Mouse (Mus musculus) left cerebral cortex, adult 2 months (tissue): Measurements from ENCODE around the gene St5. TPM values are rescaled to one million over a fixed set of nuclear protein-coding genes. Genes with fewer than 3 reads are reported as not detected.

Experiments used
- DNase-seq, 2 experiments: peaks; one replicate each; pipeline ENCODE4 v3.0.0; 2021 to 2022; ENCODE audit warnings: low spot score in 2 of 2, mixed read lengths in 1 of 2; ENCODE audit errors: extremely low spot score in 1 of 2
- H3K27ac ChIP-seq: fragments of 200-600 bp; 2 replicates; pipeline ENCODE4 v1.8.1; 2022
- H3K4me3 ChIP-seq: fragments of 200-600 bp; 2 replicates; pipeline ENCODE4 v1.8.1; 2022
- CTCF ChIP-seq: fragments of 200-600 bp; IDR thresholded peaks from 2 replicates; pipeline ENCODE4 v1.8.1; 2022; ENCODE audit warnings: antibody characterized with exemption, mild to moderate bottlenecking, moderate library complexity
- intact Hi-C: fragments of 180-260 bp; cut with DNase I; formaldehyde crosslinking; loops from one replicate; pipeline ENCODE4 v1.15.1; 2025
- total RNA-seq, 2 experiments: library from RNA; stranded (reverse); gene quantifications; 2 replicates each; pipeline ENCODE4 v1.2.3; 2021

St5 gene
- total RNA-seq, 2 experiments from 2014 or later, result 14.8 to 18.9 TPM

- TF ChIP-seq CTCF, result no peak
- no peak for DNase-seq
- Histone ChIP-seq H3K27ac (no peak overlapping the region), H3K4me3 (no peak overlapping the region)
- intact Hi-C loops, result no loop called here
Observed at GRCm38 (mm10) chr7:109662626-109663025, 40.8 kb downstream of the St5 start.

- H3K27ac ChIP-seq, result no peak overlapping the region
- H3K4me3 ChIP-seq, result no peak overlapping the region
- TF ChIP-seq CTCF, result no peak
- intact Hi-C loops, result no loop called here
- no peak for DNase-seq
Observed at GRCm38 (mm10) chr7:109659278-109659677, 44.1 kb downstream of the St5 start.

- no peak for TF ChIP-seq CTCF
- intact Hi-C loops, result no loop called here
- no peak overlapping the region for H3K27ac ChIP-seq
- H3K4me3 ChIP-seq, result no peak overlapping the region
- no peak for DNase-seq
Observed at GRCm38 (mm10) chr7:109657884-109658283, 45.5 kb downstream of the St5 start.

GRCm38 (mm10) chr7:109654871-109655270 lies 48.5 kb downstream of the St5 start:
- DNase-seq, result no peak
- intact Hi-C loops, result no loop called here
- H3K4me3 ChIP-seq, result no peak overlapping the region
- TF ChIP-seq CTCF, result no peak
- H3K27ac ChIP-seq, result no peak overlapping the region

- intact Hi-C loops, result no loop called here
- DNase-seq, result no peak
- no peak overlapping the region for H3K27ac ChIP-seq
- H3K4me3 ChIP-seq, result no peak overlapping the region
- TF ChIP-seq CTCF, result no peak
Observed at GRCm38 (mm10) chr7:109648812-109649594, 54.4 kb downstream of the St5 start.

- Histone ChIP-seq H3K4me3 (no peak overlapping the region), H3K27ac (no peak overlapping the region)
- TF ChIP-seq CTCF, result no peak
- intact Hi-C loops, result no loop called here
- no peak for DNase-seq
Observed at GRCm38 (mm10) chr7:109646574-109646973, 56.8 kb downstream of the St5 start.

GRCm38 (mm10) chr7:109643305-109643994 lies 60.0 kb downstream of the St5 start:
- no peak for TF ChIP-seq CTCF
- DNase-seq, result no peak
- intact Hi-C loops, result no loop called here
- Histone ChIP-seq H3K27ac (no peak overlapping the region), H3K4me3 (no peak overlapping the region)

- intact Hi-C loops, result no loop called here
- Histone ChIP-seq H3K4me3 (no peak overlapping the region), H3K27ac (no peak overlapping the region)
- TF ChIP-seq CTCF, result no peak
- no peak for DNase-seq
Observed at GRCm38 (mm10) chr7:109641963-109642362, 61.4 kb downstream of the St5 start.

GRCm38 (mm10) chr7:109641102-109641501 lies 62.3 kb downstream of the St5 start:
- intact Hi-C loops, result no loop called here
- H3K4me3 ChIP-seq, result no peak overlapping the region
- H3K27ac ChIP-seq, result no peak overlapping the region
- TF ChIP-seq CTCF, result no peak
- no peak for DNase-seq

GRCm38 (mm10) chr7:109637391-109637790 lies 66.0 kb downstream of the St5 start:
- intact Hi-C loops, result no loop called here
- DNase-seq, result no peak
- no peak overlapping the region for H3K4me3 ChIP-seq
- no peak overlapping the region for H3K27ac ChIP-seq
- TF ChIP-seq CTCF, result no peak

- Histone ChIP-seq H3K27ac (no peak overlapping the region), H3K4me3 (no peak overlapping the region)
- no peak for DNase-seq
- TF ChIP-seq CTCF, result no peak
- intact Hi-C loops, result no loop called here
Observed at GRCm38 (mm10) chr7:109636086-109636792, 67.2 kb downstream of the St5 start.

GRCm38 (mm10) chr7:109633404-109634085 lies 69.9 kb downstream of the St5 start:
- intact Hi-C loops, result no loop called here
- no peak for DNase-seq
- Histone ChIP-seq H3K4me3 (no peak overlapping the region), H3K27ac (no peak overlapping the region)
- no peak for TF ChIP-seq CTCF
